ENCODE assay signal across 15 mouse cellular contexts in the genomic region with DNA sequence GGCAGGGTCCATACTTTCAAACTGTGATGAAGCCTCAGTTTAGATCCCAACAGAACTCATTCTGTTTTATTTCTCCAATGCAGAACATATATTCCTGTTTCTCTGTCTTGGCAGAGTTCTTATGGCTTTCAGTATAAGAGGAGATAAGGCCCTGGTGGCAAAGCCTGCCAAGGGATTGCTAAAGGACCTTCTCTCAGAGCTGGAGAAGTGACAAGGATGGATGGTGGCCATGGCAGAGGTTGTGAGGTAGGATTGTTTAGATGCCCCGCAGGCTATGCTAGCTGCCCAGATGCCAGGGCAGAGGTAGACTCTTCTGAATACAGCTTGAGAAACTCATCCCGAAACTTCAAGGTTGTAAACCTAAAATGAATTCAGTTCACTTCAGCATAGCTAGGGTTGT.
"Had no signal": no experiment of that assay in that cellular context is flagged by ENCODE, and none has a peak within 500 bp of the region (broad histone marks: within the 10 kb centered on the region; RNA-seq: fewer than 3 reads in every experiment).

No protein-coding gene starts in this region.

- H3K4me1 ChIP-seq: neural tube, embryonic 15.5 days had no signal

- DNase-seq: retina, postnatal 1 day; right cerebral cortex, adult 18-20 months; right cerebral cortex, postnatal 14 days; right cerebral cortex, postnatal 25 days; right cerebral cortex, postnatal 4 days; spleen, adult 18-20 months; thymus, adult 18-20 months; thymus, adult 2 months; thymus, postnatal 14 days; thymus, postnatal 25 days; thymus, postnatal 36 days; thymus, postnatal 4 days had no signal

- H3K4me3 ChIP-seq: neural tube, embryonic 15.5 days; stomach, embryonic 15.5 days had no signal

- H3K27me3 ChIP-seq: neural tube, embryonic 15.5 days; stomach, embryonic 15.5 days had no signal

- H3K4me2 ChIP-seq: neural tube, embryonic 15.5 days; stomach, embryonic 15.5 days had no signal

- H3K36me3 ChIP-seq: neural tube, embryonic 15.5 days; stomach, embryonic 15.5 days had no signal

- H3K27ac ChIP-seq: neural tube, embryonic 15.5 days; stomach, embryonic 15.5 days; stomach, postnatal 0 days had no signal

- H3K9me3 ChIP-seq: neural tube, embryonic 15.5 days; stomach, embryonic 15.5 days had no signal

- H3K9ac ChIP-seq: neural tube, embryonic 15.5 days; stomach, embryonic 15.5 days had no signal
